Mouse (Mus musculus) megakaryocyte, adult 5-6 weeks (primary cell): ENCODE measurements around the gene Wiz. TPM values are rescaled to one million over a fixed set of nuclear protein-coding genes. Genes with fewer than 3 reads are reported as not detected.
A peak's percentile ranks its signal among the peaks of the same experiment; 100 is the strongest.

ENCODE experiments used
- ATAC-seq: 2 replicates; pipeline ENCODE4 v1.8.0; 2016; ENCODE audit warnings: mild to moderate bottlenecking, inconsistent platforms; ENCODE audit not compliant: poor library complexity, severe bottlenecking
- total RNA-seq, 2 experiments: library from RNA; stranded (forward) in 1 of 2; stranded (reverse) in 1 of 2; fragments of 153-499, 151-499 nt in 1 of 2; fragments of 221-1000, 200-1000 nt in 1 of 2; gene quantifications; 2 replicates each; pipeline versions ENCODE4 v1.2.3 to v1.2.4; 2015 to 2017

Wiz gene
- total RNA-seq, 2 experiments from 2014 or later = 4.9 to 23.0 TPM

DNA sequence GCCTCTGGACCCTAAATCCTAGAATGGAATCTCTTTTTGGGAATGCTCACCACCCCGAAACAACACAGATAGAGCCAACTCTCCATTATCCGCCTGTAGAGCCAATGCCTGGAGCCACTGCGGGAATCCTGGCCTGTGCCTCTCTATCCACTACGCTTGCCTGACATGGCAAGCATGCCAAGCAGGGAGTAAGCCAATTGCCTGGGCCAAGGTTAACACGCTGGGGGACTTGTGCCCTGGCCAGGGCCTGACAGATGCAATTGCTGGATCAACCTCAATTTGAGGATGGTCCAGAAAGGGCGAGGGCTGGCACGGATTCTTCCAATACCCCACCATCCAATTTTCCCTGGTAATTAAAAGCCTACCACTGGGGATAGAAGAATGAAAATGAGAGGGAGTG is 6.7 kb downstream of the Wiz start:
- no peak for ATAC-seq

DNA sequence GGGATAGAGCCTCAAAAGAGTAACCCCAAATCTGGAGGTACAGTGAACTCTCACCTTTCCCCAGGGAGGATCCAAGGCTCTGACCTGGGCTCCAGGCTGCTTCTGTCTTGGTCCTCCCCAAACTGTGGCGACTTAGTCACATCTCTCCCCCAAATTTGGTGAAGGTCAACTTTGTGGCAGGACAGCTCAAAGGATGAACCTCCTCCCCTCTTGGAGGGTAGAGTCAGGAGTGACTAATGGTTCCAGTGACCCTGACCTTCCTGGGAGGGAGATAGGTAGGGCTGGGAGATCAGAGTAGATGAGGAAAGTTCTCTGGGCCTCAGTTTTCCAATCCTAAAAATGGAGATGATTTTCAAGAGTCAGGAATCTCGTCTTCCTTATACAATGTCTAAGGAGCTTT is 10.5 kb downstream of the Wiz start:
- ATAC-seq = no peak

- ATAC-seq = no peak
Measured at GRCm38 (mm10) chr17:32377137-32377536, 12.1 kb downstream of the Wiz start.

DNA sequence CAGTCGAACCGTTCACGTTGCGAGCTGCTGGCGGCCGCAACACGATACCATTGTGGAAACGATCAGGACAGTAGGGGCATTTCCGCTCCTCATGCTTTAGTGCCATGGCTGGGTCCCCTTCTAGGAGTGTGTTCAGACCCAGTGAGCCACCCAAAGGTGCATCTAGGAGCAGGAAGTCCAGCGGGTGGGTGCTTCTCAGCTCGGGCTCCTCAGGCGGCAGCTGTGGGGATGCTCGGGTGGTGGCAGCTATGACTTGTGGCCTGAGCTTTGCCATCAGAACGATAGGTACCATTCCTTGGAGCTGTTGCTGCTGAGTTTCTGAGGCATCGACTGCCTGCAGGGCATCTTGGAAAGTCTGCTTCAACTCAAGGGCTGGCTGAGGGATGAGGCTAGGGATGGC is 12.8 kb downstream of the Wiz start:
- no peak for ATAC-seq

- ATAC-seq = no peak
Measured at GRCm38 (mm10) chr17:32368991-32369578, 20.2 kb downstream of the Wiz start.

DNA sequence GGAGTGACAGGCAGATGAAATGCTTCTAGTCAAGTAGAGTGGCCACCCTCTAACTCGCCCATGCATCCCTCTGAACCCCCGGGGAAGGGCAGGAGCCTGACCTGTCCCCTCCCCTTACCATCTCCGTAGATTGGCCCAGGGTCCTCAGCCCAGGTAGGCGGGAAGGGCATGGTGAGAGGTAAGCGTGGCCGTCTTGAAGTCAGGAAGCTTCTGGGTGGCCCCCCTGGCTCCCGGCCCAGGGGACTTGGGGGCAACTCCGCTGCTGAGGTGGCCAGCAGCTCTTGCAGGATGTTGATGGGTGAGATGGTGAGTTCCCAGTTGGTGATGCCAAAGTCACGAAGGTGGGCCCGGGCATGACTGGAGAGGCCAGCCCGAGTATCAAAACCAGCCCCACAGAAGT is 21.5 kb downstream of the Wiz start:
- ATAC-seq = no peak

DNA sequence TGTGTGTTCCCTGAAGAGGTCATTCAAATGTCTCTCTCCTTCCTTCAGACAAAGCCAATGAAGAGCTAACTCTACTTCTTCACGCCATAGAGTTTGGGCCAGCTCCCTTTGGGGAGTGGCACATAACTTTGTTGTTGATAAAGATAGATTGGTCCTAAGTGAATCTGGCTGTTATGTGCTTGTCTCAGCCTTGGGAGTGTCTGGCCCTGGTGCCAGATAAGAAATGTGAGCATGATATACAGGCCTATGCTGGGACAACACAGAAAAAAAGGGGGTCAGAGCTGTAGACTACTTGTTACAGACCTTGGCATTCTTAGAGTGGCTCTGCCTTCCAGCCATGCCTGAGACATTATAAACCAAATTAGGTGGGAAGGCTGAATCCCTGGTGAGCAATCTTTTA is 23.9 kb downstream of the Wiz start:
- ATAC-seq = no peak

- ATAC-seq = no peak
Measured at GRCm38 (mm10) chr17:32364850-32365249, 24.4 kb downstream of the Wiz start.

DNA sequence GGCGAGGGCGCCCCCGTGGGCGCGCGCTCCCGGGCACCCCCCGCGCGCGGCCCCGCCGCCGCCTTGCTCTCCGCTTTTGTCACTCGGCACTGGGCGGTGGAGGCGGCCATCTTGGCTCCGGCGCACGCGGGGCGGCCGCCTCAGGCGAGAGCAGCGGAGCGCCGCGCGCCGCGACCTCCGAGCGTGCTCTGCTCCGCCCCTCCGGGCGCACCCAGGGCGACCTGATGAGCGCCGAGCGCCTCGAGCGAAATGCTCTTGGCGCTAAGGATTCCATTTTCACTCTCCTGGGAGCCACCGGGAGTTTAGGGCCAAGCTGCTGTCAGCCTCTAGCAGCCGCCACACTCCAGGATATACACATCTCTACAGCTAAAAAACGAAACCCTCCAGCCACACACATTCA is 24.9 kb downstream of the Wiz start:
- peak; percentile 99 for ATAC-seq

DNA sequence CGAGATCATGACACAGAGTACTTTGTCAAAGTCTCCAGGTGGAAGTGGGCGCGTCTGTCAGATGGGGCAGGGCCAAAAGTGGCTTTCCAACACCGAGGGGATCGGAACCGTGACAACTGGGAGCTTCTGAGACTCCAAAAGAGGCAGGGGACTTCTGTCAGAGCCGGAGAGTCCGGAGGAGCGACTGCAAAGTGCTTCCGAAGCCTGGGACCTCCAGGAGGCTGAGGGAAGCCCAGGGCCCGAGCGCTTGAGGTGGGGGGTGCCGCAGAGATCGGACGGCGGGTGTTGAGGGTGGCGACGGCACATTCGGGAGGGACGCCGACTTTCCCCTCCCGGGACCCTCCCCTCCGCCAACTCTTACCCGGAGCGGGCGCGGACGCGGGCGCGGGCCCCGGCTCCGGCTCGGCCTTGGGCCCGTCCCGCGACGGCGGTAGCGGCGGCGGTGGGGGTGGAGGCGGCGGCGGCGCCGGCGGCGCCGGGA is 25.4 kb downstream of the Wiz start:
- ATAC-seq = no peak

DNA sequence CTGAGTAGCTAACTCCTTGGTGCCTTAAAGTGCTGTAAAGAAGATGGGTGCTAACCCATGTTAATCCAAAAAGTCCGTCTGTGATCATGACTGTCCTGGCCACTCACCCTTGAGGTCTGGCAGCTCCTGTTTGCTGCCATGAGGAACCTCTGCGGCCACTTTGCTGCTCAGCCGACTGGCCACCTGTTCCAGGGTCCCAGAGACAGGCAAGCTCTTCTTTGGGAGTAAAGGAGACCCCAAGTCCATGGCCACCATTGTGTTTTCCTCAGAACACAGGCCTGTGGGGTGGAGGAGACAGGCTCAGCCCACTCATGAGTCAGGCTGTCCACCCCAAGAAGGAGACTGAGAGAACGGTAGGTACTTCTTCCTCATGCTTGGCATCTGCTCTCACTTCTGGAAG is 26.6 kb downstream of the Wiz start:
- ATAC-seq = no peak

- no peak for ATAC-seq
Measured at GRCm38 (mm10) chr17:32359928-32360327, 29.3 kb downstream of the Wiz start.

GRCm38 (mm10) chr17:32358943-32359340 is 30.3 kb downstream of the Wiz start:
- no peak for ATAC-seq

DNA sequence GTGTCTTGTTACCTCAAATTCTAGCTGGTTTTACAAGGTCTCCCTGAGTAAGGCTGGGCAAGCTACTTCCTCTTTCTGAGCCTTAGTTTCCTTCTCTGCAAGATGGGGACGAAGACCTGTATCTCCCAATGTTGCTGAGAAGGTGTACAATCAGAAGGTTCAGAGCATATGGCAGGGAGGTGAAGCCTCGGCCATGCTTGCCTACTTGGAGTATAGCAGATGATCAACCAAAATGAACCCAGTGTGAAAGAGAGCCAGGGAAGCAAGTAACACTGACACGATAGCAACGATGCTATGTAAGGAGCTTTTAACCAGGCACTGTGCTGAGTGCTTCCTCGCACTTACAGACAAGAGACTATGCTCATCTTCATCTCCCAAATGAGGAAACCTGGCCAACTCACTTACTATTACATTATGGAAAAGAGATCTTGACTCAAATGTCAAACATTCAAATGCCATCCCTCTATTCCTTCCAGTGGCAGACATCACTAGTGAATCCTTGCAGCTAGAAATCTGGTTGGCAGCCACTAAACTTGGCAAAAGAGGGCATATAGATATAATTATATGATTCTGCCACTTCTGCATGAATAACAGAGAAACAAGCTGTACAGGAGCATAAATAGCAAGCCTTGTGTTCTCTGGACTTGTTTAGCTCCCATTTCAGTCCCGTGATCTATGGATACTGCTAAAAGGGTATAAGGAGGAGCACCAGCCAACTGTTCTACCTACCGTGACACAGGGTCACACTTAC is 30.9 kb downstream of the Wiz start:
- ATAC-seq = no peak

DNA sequence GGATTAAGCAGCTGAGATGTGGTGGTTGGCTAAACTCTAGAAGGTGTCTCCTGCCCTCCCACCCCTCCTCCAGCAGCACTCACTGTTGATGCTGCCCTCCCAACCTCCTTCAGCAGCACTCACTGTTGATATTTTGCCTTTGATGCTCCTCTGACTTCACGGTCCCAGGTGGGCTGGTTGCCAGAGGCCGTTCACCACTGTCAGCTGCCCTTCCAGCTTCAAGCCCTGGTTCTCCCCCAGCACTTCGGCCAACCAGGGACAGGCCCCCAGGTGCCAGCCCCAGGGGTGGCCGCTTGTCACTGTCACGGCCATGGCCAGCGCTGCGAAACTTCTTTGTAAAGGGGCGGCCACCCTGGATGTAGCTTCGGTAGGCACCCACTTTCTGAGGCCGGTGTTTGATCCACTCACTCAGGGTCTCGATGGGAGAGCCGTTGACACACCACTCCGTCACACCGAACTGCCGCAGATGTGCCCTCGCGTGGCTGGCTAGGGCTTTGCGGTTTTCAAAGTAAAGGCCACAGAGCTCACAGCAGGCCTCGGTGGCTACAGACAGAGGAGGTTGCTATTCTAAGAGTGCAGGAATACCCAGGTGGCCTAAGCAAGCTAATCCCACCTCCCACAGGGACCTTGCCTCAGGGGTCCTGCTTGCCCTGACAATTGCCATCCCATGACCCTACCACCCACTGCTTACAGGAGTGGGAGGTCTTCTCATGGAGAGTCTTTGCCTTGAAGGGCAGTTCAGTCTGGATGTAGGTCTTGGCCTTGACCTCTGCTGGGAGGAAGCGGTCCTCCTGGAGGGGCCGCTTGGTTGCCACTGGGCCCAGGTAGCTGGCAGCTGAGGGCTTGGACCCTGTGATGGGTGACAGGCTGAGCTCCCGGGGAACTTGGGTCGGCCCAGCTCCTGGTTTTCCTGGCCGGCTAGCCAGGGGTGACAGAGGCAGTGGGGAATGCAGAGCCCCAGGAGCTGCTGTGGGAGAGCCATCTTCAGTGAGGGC is 32.2 kb downstream of the Wiz start:
- ATAC-seq = no peak

DNA sequence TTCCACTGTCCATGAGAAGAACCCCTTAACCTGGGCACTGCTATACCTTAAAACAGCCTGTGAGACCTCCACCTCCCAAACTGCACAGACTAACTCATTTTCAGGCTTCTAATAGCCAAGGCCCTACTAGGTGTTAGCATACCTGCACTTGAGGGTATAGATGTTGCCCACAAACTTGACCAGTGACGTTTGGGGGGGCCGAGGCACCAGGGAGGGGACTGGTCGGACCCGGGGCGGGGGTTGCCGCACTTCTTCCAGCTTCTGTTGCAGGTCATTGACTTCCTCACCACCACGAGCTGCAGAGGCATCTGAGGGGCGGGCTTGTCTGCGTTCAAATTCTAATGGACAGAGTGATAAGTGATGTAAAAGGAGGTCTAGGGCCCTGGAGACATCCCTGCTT is 33.0 kb downstream of the Wiz start:
- no peak for ATAC-seq

GRCm38 (mm10) chr17:32355031-32355430 is 34.2 kb downstream of the Wiz start:
- no peak for ATAC-seq

DNA sequence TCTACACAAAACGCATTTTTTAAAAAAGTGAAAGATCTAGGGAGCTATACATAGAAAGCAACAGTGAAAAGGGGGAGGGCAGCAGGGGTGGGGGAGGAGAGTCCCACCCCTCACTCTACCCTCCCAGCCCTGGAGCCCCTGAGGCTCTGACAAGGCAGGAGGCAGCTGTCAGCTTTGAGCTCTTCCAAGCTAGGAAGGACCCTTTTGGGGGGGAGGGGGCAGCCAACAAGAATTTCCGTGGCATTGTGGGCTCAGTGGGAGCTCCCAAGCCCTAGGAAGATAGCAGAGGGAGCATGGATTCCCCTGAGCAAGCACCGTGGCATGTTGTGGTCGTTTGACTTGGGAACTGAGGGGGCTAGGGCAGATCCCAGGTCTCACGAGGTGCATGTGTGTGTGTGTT is 35.0 kb downstream of the Wiz start:
- no peak for ATAC-seq

DNA sequence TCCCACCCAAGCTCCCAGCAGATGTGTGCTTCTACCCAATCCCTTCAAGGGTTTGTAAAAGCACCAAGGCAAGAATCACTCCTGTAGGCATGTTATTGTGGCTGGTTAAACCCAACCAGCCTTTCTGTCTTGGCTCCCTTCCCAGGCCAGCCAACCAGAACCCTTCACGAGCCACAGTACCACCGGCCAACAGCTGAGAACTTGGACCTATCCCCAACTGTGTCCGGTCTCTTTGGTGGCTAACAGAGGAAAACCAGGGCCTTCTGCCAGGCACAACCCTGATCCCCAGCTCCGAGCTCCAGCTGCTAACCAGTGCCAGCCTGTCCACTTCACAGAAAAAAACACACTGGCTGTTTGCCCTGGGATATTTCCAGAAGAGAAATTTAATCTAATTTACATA is 35.5 kb downstream of the Wiz start:
- ATAC-seq = no peak

DNA sequence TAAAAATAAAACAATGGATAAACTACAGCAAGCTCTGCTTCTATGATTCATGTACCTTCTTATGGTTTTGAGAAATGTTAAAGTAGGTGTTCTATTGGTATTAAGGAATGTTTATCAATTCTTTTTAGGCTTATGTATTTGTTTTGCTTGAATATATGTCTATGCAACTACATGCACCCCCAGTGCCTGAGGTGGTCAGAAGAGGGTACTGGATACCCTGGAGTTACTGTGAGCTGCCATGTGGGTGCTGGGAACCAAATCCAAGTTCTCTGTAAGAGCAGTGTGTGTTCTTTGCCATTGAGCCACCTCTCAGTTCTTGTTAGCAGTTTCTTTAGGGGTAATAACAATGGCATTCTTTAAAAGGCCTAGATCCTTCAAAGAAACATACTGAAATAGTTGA is 37.5 kb downstream of the Wiz start:
- no peak for ATAC-seq

- no peak for ATAC-seq
Measured at GRCm38 (mm10) chr17:32351269-32351668, 38.0 kb downstream of the Wiz start.
